Mouse (Mus musculus) liver, embryonic 12.5 days (tissue): ENCODE results near the gene Zfp280b. TPM values are rescaled to one million over a fixed set of nuclear protein-coding genes. Genes with fewer than 3 reads are reported as not detected.
"Not testable (repeated sequence)": the region's sequence is repeated elsewhere in the genome, so short reads cannot be mapped to it uniquely, and the experiment has no call there.

Experiments used
- ATAC-seq: fragments of 200-750 bp; cut with Nextera tagmentation; 2 replicates; pipeline ENCODE4 v1.8.0; 2017; ENCODE audit warnings: moderate number of reproducible peaks, mild to moderate bottlenecking, moderate library complexity
- H3K27ac ChIP-seq: fragments of 300-500 bp; sonication (generic); 2 replicates; pipeline ENCODE4 v1.5.1; 2016; ENCODE audit warnings: mild to moderate bottlenecking
- H3K27me3 ChIP-seq: fragments of 300-500 bp; sonication (generic); replicated peaks from 2 replicates; pipeline ENCODE4 v1.6.1; 2016; ENCODE audit warnings: mild to moderate bottlenecking, moderate library complexity
- H3K36me3 ChIP-seq: fragments of 300-500 bp; sonication (generic); 2 replicates; pipeline ENCODE4 v1.6.1; 2016; ENCODE audit warnings: mild to moderate bottlenecking, moderate library complexity
- H3K4me1 ChIP-seq: fragments of 300-500 bp; sonication (generic); 2 replicates; pipeline ENCODE4 v1.6.1; 2016
- H3K4me2 ChIP-seq: fragments of 300-500 bp; sonication (generic); 2 replicates; pipeline ENCODE4 v1.6.1; 2016; ENCODE audit warnings: mild to moderate bottlenecking, moderate library complexity
- H3K4me3 ChIP-seq: fragments of 300-500 bp; sonication (generic); 2 replicates; pipeline ENCODE4 v1.5.1; 2016; ENCODE audit warnings: mild to moderate bottlenecking, moderate library complexity
- H3K9ac ChIP-seq: fragments of 300-500 bp; sonication (generic); 2 replicates; pipeline ENCODE4 v1.6.1; 2016; ENCODE audit warnings: mild to moderate bottlenecking, moderate library complexity
- H3K9me3 ChIP-seq: fragments of 300-500 bp; sonication (generic); replicated peaks from 2 replicates; pipeline ENCODE4 v1.6.1; 2016; ENCODE audit warnings: mild to moderate bottlenecking, moderate library complexity
- WGBS: fragments of 180-500 bp; shearing (Covaris S2); methylation state at CpG from one replicate; pipeline ENCODE4 v1.1.7; 2016; ENCODE audit not compliant: insufficient replicate concordance; 5-methylcytosine and 5-hydroxymethylcytosine counted together
- microRNA-seq: library from miRNA; unstranded; fragments of <30 nt; microRNA quantifications from one replicate; pipeline ENCODE4, GENCODE M21; 2017
- polyA plus RNA-seq: library from polyadenylated mRNA; unstranded; fragments of >200 nt; fragmentation: Nextera tagmentation; extraction: Ambion mirVana; gene quantifications from 2 replicates; pipeline ENCODE4 v1.2.1, GENCODE M21; 2016

Zfp280b gene
- polyA plus RNA-seq, 1 experiment from 2014 or later = 21.0 TPM

DNA sequence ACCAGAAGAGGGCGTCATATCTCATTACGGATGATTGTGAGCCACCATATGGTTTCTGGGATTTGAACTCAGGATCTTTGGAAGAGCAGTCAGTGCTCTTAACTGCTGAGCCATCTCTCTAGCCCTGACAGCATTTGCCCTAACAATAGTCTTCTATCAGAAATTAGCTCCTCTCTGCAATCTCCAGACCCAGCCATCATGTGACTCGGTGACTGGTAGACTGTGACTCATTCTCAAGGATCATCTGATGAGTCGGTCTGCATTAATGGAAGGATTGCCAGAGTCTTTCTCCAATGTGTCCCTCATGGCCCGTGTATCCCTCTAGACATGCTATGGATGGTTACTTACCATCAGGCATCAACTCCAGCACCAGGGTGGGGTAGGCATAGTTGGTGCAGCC lies 39.6 kb downstream of the Zfp280b start:
- not testable (repeated sequence) for H3K4me3 ChIP-seq, ATAC-seq, H3K9ac ChIP-seq, H3K36me3 ChIP-seq, H3K4me1 ChIP-seq, H3K4me2 ChIP-seq, H3K27ac ChIP-seq, H3K27me3 ChIP-seq, H3K9me3 ChIP-seq
- 75% methylated on average over 5 of the region's 5 CpGs for WGBS

DNA sequence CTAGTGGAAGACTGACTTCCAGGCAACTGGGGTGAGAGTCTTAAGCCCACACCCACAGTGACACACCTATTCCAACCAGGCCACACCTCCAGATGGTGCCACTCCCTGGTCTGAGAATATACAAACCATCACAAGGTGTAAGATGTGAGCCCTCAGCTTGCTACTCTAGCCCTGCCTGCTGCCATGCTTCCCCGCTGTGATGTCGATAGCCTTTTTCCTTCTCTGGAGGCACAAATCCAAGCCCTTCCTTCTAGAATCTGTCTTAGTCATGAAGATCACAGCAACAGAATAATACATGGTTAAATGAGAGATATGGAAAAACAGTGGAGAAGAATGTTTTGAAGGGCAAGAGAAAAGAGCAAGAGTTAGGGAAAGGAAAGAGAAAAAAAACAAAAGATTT lies 44.6 kb downstream of the Zfp280b start:
- H3K27ac ChIP-seq, H3K4me3 ChIP-seq, H3K9me3 ChIP-seq, H3K4me2 ChIP-seq, H3K36me3 ChIP-seq, H3K27me3 ChIP-seq, H3K4me1 ChIP-seq, ATAC-seq, H3K9ac ChIP-seq: not testable (repeated sequence)
- WGBS = 71% methylated on average over 2 of the region's 2 CpGs

Small RNA genes within 50 kb of the gene (microRNA-seq; reads per million reads assigned to microRNA genes)
- gene Mir6409 = not detected

Other genes with a start within 250 kb of the Zfp280b start
- 38.4 and 38.5 TPM in 2 replicates for gene Gstt1, start 234.1 kb upstream of the Zfp280b start, polyA plus RNA-seq
- not detected in 2 replicates for gene Gstt4, start 210.1 kb upstream of the Zfp280b start, polyA plus RNA-seq
- gene Gstt2, start 195.2 kb upstream of the Zfp280b start, polyA plus RNA-seq = 32.8 and 33.9 TPM in 2 replicates
- 1,383 and 1,459 TPM in 2 replicates for gene Mif, start 172.4 kb upstream of the Zfp280b start, polyA plus RNA-seq
- gene Derl3, start 139.2 kb upstream of the Zfp280b start, polyA plus RNA-seq = 1.4 and 2.5 TPM in 2 replicates
- 99.1 and 109 TPM in 2 replicates for gene Smarcb1, start 111.0 kb upstream of the Zfp280b start, polyA plus RNA-seq
- 101 and 103 TPM in 2 replicates for gene Chchd10, start 99.5 kb upstream of the Zfp280b start, polyA plus RNA-seq
- gene Mmp11, start 96.2 kb upstream of the Zfp280b start, polyA plus RNA-seq = 5.7 and 6.0 TPM in 2 replicates
- gene Gm867, start 92.0 kb upstream of the Zfp280b start, polyA plus RNA-seq = 18.9 and 19.6 TPM in 2 replicates
- 0.27 and 0.98 TPM in 2 replicates for gene Vpreb3, start 89.6 kb upstream of the Zfp280b start, polyA plus RNA-seq
- gene Gm5134, start 78.1 kb upstream of the Zfp280b start, polyA plus RNA-seq = 0.06 and 0.07 TPM in 2 replicates
- gene Slc5a4b, start 78.3 kb downstream of the Zfp280b start, polyA plus RNA-seq = 0.16 and 0.17 TPM in 2 replicates
- 0.06 TPM in 1 of 2 replicates, not detected in the other for gene Slc5a4a, start 114.8 kb downstream of the Zfp280b start, polyA plus RNA-seq
- gene Prmt2, start 205.2 kb downstream of the Zfp280b start, polyA plus RNA-seq = 10.1 and 10.5 TPM in 2 replicates
- gene S100b, start 221.2 kb downstream of the Zfp280b start, polyA plus RNA-seq = not detected in 2 replicates